Mouse (Mus musculus) embryo, embryonic 10.5 days (tissue): ENCODE data around the gene Zbp1.

Experiments
- DNase-seq: peaks from one replicate; pipeline ENCODE4 v3.0.0-alpha.2; 2015; ENCODE audit warnings: low spot score

Gene Zbp1

DNA sequence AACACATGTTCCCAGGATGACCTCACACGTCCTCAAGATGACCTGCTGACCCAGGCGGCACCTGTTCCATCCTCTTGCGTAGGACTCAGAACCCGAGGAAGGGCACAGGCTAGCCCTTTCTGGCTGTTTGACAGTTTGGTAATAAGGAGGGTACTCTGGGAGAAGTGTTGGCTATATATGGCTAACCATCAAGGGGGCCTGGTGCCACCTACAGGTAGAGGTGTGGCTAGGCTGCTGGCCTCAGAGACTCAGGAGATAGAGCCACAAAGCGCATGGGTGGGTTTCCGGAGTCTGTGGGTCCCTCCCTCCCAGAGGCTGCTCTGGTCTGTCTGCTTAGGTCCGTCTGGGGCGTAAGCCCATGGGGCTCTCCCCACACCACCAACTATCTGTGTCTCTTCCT lies 28.0 kb upstream of the Zbp1 start:
- DNase-seq, result no peak

DNA sequence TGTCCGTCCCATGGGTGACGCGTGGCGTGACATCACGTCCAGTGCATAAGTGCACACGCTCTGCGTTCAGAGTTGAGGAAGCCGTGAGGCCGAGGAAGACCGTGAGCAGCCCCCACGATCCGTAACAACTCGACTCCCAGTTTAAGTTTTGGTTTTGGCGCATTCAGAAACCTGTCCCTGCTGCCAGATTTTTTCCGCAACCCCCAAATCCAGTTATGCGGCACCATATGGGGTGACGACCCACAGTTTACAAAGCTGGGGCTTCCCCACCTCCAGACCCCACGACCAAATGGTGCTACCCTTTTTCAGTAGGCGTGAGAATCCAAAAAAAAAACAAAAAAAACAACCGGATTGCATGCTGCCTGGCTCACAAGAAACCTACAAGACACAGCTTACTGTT lies 26.5 kb upstream of the Zbp1 start:
- no peak for DNase-seq

GRCm38 (mm10) chr2:173244108-173244507 lies 25.4 kb upstream of the Zbp1 start:
- no peak for DNase-seq

GRCm38 (mm10) chr2:173243616-173244015 lies 24.9 kb upstream of the Zbp1 start:
- no peak for DNase-seq

DNA sequence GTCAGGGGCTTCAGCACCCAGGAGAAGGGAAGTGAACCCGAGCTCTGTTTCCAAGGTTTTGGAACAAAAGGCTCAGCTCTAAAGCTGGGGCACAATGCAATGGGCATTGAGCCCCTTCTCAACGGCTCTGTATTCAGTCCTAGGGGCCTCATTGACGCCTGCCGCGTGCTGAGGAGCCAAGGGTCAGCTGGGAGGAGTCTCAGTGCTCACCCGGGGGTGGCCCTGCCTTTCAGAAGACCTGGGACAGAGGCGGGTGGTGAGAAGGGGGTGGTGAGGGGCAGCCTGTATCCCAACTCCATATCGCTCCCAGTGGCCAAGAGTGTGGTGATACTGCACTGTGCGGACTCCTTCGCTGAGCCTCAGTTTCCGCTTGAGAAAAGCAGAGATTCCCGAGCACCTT lies 24.2 kb upstream of the Zbp1 start:
- DNase-seq, result peak; percentile 79

DNA sequence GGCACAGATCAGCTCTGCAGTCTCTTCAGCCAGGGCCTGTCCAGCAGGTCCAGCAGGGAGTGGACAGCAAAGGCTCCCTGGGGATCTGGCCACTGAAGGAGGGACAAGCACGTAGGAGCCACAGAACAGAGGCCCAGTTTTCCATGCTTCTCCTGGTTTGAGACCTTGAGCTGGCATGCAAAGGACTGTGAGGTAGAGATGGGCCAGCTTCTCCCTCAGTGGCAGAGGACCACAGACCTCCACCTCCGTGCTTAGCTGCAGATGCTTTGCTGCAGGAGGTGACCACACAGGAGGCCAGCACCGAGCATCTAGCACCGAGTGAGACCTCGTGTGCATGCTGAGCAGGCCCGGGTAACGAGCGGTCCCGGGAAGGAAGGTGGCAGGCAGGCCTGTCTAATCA lies 22.0 kb upstream of the Zbp1 start:
- DNase-seq, result no peak

GRCm38 (mm10) chr2:173238522-173238921 lies 19.8 kb upstream of the Zbp1 start:
- peak; percentile 60 for DNase-seq

GRCm38 (mm10) chr2:173235435-173236332 lies 17.0 kb upstream of the Zbp1 start:
- DNase-seq, result no peak

GRCm38 (mm10) chr2:173232766-173233099 lies 14.0 kb upstream of the Zbp1 start:
- DNase-seq, result no peak

- DNase-seq, result no peak
These were observed 13.5 kb upstream of the Zbp1 start for GRCm38 (mm10) chr2:173232065-173232765.

- peak; percentile 93 for DNase-seq
These were observed 11.0 kb upstream of the Zbp1 start for GRCm38 (mm10) chr2:173229578-173230224.

DNA sequence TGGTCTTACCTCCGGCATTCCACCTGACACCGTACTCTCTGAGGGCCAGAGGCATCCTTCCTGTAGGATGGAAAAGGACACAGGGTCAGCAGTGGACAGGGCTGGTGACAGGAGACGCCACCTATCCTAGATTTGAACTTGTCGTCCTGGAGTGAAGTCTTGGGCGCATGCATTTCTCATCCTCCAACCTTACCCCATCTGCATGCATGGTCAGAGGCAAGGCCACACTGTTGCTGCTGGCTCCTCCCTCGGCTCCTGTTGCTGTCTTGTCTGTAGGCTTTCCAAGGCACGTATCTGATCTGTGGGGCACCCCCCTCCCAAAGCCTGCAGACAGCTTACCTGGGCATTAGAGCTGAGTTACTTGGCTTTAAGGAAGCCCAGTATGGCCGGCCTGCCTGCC lies 9.8 kb upstream of the Zbp1 start:
- no peak for DNase-seq

- no peak for DNase-seq
These were observed 8.1 kb upstream of the Zbp1 start for GRCm38 (mm10) chr2:173226792-173227191.

DNA sequence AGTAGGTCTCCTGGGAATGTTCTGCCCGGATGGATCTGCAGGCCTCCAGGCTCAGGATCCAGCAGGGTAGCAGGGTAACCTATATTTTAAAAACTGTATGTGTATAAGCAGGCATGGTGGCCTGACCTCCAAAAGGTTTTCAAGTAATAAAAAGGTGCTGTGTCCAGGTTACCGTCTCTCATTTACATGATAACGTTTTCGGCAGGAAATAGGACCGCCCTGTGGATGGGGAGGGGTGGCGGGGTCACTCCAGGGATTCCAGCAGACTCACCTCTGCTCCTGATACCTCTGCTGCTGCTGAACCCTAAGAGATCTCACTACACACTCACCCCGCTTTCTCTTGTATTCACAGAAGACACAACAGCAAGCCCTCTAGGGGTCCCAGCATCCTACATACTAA lies 7.2 kb upstream of the Zbp1 start:
- no peak for DNase-seq

- no peak for DNase-seq
These were observed 6.1 kb upstream of the Zbp1 start for GRCm38 (mm10) chr2:173224832-173225231.

DNA sequence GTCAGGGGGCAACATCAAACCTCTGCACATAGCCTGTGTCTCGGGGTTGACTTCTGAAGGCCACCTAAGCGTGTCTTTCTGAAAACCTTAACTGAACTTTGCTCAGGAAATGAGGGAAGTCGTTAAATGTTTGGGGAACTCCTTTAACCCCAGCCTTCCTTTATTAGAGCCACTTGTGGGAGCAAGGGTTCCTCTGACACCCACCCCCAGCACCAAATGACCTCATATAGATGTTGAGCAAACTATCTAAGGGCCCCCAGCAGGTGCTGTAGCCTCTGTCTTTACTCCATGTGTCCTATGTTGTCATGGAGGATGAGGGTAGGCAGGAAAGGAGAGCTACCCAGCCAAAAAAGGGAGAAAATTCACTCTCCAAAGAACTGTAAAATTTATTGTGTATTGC lies 5.4 kb upstream of the Zbp1 start:
- DNase-seq, result no peak

DNA sequence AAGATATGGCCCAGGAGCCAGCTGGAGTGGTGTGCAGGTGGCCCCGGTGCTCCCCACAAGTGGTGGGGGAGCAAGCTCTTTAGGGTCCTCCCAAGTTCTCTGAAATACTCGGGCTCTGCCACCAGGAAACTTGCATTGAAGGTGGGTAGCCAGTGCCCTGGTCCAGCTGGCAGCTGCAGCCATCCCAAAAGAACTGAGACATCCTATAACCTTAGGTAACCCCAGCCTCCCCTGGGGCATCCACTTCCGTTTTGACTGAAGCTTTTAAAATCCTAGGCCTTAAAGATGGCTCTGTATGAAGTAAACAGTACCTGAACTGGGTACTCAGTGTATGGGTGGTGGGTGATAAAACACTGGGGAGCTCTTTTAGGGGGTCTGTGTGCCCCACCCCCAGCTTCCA lies 4.8 kb upstream of the Zbp1 start:
- DNase-seq, result no peak

DNA sequence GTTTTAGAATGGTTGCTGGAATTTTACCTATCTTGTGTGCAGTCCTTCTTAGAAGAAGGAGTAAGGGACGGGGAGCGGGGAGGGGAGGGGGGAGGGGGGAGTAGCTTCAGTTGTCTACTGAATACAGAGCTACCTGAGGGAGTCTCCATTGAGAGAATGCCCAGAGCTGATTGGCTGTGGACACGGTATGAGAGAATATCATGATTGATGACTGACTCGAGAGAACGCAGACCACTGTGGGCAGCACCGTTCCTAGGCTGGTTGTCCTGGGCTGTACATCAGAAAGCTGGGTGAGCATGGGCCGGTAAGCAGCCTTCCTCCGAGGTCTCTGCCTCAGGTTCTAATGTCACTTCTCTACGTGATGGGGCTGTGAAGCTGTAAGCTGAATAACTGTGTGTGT lies 2.0 kb upstream of the Zbp1 start:
- DNase-seq, result no peak

- DNase-seq, result peak; percentile 80
These were observed 682 bp upstream of the Zbp1 start for GRCm38 (mm10) chr2:173219256-173219954.

GRCm38 (mm10) chr2:173217763-173218258 lies 912 bp downstream of the Zbp1 start:
- no peak for DNase-seq

DNA sequence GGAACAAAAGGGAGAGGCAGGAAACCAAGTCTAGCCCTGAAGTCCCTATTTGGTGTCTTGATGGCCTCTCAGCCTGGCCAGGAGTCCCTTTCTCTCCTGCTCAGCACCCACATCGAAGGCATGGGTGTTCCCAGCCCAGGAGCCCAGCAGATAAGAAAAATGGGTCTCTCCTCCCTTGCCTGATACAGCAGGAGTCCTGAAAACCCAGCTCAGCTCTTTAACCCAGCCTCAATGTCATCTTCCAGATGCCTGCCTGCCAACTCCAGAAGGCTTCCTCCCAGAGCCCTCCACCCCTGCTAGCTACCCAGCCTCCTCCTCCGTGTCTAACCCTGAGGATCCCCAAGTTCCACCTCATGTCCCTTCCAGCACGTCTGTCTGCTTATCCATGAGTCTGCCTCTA lies 1.5 kb downstream of the Zbp1 start:
- no peak for DNase-seq

GRCm38 (mm10) chr2:173216840-173217239 lies 1.9 kb downstream of the Zbp1 start:
- no peak for DNase-seq
